Mouse (Mus musculus): ENCODE data around the gene Tmem117.

Gene Tmem117

DNA sequence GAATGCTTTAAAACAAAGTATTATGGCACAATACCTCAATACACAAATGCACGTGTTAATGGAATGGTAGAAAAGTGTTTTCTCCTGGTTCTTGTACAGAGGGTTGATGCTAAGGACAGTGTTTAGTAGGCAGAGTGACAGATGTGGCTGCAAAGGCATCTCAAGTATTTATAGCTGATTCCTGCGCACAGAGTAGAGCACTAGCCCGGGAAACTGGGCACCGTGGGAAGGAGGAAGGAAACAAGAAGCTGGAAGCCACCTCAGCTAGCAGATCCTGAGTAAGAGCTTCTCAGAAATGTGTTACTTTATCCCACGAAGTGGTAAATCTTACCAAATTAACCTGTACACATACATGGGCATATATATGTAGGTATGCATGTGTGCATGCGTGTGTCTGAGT, 395.4 kb downstream of the Tmem117 start:
- no peak for DNase-seq (ENCODE audit: low read depth, low spot score)

DNA sequence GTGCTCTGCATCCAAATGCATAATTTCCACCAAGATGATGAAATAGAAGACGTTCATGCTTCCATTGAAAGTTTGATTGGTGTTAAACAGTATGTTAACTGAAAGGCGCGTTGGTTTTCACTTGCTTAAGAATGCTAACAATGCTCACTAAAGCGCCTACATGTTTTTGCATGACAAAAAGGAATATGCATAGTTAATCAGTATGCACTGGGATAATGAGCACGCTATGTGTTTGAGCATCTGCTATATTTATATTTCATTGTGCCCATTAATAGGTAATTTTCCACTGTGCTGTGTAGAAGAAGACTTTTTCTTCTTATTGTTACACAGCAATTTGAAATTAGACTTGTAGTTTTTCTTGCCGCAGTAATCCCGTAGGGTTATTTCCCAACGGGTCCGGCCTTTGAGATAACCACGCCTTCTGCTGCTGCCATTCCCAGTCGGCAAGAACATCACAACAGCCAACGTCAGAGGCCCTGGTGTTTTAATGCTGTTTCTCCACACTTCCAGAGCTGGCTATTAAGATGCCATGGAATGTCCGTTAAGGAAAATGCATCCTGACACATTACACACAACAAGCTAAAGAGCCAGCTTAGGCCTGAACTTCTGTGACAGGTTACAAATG, 399.9 kb downstream of the Tmem117 start:
- no peak for DNase-seq (ENCODE audit: low read depth, low spot score)

DNA sequence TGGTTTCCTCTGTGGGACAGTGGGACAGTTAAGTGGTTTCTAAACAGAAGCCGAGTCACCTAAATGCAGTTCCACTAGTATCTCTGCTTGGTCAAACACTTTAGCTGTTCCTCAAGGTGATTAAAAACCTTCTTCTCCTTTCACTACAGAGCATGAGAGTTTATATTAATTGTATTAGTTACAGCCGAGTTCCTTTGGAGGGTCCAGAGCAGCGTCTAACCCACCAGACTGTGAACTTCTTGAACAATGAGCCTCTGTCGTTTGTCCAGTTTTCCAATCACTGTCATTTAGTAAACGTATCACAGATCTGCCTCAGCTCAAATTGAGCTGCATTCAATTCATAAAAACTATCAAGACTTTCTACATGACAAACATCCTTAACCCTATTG, 400.4 kb downstream of the Tmem117 start:
- DNase-seq (ENCODE audit: low read depth, low spot score) = no peak

DNA sequence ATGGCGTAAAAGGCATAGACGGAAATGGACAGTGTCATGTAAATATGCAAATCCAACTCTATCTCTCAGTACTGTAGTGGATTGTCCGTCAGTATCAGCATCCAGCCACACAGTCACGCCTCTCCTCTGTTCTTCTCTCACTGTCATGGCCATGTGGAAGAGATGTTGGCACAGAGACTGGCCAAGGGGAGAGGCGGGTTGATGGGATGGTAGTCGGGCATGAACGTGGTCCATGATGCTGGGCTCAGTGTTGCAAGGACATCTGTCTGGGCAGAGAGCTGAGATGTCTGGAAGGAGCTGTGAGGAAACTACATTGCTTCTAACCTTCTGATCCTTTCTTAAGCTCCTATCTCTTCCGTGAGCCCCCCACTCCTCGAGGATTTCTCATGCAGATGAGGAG, 413.4 kb downstream of the Tmem117 start:
- DNase-seq (ENCODE audit: low read depth, low spot score) = no peak

DNA sequence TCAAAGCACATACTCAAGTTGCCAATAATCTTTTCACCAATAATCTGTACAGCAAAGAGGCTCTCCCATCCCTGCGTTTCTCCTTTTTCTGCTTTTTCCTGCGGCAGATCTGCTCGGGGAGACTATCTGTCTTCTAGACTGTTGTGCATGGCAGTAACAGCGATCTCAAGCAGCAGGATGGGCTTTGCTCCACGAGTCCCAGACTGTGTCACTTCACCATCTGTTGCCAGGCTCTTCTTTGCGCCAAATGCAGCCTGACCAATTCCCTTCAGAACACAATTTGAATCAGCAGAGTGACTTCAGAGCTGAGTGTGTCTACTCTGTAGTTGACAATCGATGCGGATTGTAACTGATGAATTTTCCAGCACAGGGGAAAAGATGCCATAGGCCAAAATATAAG, 415.0 kb downstream of the Tmem117 start:
- DNase-seq (ENCODE audit: low read depth, low spot score) = no peak

DNA sequence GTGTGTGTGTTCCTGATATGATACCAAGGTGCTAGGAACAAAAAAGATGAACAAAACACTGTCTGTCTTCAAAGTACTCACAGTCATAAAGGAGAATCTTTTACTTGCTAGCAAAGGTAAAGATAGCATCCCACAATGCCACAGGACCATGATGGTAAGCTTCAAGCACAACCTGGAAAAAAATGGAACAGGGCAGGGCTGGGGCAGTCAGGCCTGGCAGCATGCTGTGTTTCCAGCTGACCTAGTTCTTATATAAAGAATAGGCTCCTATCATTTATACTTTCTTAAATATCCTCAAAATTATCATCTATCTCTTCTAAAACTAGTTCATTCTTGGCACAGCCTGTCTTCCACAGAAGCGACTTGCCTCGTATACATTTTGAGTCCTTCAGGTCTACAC, 418.5 kb downstream of the Tmem117 start:
- no peak for DNase-seq (ENCODE audit: low read depth, low spot score)

DNA sequence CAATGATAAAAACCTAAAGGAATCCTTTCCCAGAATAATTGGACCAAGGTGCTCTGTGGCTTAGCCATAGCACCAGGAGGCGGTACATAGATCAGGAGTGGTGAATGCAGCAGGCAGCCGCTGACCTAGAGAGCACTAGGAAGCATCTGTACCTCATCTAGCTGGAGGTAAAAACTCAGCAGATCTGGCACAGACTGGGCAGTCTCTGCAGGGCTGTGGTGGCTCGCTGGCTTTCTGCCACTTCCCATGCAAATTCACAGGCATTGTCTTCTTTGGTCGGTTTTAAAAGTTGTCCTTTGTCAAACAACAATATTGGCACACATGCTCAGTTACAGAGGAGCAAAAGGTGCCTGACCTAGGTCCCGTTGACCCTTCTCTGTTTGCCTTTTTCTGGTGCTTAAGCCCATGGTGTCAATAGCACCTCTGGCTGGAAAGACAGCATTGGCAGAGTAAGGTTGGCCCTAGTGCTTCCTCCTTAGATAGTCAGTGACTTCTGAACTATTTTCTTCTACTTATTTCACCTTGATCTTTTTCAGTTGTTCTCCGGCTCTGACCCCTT, 420.2 kb downstream of the Tmem117 start:
- DNase-seq (ENCODE audit: low read depth, low spot score) = no peak

DNA sequence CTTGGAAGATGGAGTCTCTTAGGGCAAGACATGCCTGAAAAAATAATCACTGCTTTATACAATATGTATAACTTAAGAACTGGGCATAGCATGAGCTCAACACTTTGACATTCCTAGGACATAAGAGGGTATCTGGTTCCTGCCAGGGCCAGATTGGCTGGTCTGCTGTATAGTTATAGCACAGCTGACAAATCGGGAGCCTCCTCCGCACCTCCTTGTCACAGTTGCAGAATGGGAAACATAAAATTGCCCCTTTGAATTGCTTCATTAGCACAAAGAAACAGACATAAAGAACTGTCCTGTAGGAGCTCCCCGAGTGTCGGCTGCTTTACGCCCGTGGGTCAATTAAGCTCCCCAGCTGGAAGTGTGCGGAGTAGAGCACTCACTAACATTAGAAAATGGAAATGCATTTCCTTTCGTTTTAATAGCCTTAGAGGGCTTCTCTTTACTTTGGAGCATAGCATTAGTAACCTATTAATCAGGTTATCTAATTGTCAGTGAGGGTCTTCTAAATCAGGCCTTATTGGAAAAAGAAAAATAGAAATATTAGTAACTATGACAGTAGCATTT, 426.1 kb downstream of the Tmem117 start:
- no peak for DNase-seq (ENCODE audit: low read depth, low spot score)

DNA sequence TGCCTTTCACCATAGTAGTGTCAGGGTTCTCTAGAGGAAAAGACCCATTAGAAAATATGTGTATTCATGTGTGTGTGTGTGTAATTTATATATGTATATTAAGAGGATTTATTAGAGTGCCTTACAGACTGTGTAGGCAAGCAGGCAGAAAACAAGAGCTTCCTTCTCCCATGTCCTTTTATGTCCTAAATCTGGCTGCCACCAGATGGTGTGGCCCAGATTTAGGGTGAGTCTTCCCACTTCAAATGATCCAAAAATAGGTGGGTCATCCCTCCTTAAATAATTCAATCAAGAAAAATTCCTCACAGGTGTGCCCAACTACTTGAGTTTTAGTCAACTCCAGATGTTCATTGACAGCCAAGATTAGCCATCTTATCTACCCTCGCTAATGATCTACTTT, 439.0 kb downstream of the Tmem117 start:
- DNase-seq (ENCODE audit: low read depth, low spot score) = no peak

DNA sequence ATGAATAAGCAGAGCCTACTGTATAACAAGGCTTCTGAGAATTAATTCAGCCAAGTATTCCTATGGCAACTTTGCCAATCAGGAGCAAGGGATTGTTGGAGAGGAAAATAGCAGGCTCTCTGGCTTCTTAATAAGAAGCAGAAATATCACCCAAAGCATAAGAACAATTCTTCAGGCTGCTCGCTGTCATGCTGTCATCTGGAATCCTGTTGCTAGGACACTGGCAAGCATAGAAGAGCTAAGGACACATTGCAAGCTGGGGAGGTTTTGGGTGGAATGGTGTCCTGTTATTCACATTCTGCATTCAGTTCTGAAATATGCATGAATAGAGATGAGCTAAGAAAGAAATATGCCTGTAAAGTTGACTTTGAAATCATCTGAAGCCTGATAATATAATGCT, 439.8 kb downstream of the Tmem117 start:
- no peak for DNase-seq (ENCODE audit: low read depth, low spot score)

DNA sequence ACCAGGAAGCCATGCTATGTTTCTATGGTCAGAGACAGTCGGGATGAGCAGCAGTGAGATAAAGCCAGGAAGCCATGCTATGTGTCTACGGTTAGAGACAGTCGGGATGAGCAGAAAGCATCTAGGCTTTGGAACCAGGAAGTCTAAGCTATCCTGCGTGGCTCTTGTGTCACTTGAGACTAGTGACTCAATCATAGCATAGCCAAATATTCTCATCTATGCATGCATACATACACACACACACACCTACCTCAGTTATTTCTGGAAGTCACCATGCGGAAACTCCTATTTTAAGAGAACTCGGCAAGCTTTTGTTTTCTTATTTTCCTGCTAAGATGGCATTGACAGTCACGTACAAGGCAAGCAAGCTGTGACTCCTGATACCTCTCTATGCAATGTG, 441.8 kb downstream of the Tmem117 start:
- no peak for DNase-seq (ENCODE audit: low read depth, low spot score)

DNA sequence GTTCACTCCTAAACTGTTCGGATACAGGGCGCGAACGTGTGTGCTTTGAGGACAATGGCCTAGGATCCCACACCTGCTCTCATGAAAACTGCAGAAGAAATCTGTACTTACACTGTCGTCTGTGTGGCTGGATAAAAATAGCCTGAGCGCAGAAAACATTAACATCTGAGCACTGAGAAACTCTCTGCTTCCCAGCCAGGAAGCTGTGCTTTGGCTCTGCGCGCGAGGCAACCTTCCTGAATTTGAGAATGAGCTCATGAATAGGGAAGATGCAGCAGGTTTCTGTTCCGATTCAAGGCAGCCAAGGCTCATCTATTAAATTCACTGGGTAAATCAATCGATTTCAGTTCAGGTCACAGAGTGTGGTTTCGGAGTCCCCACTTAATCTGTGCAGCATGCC, 446.3 kb downstream of the Tmem117 start:
- no peak for DNase-seq (ENCODE audit: low read depth, low spot score)

DNA sequence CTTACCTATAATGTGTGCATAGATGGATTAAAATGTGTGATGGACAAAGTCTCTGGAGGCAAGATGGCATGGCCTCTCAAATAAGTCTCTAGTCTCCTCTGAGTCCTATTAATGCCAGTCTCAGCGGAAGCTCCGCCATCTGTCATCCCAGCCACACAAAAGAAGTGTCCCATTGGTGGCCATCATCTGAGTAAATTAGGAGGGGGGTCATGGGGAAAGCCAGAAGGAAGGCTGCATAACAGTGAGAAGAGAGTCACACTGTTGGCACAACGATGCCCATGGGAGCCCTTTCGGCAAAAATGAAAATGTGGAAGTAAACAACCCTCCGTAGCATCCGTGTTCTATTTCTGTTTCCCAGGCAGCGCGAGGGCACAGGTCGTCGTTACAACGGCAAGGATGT, 452.6 kb downstream of the Tmem117 start:
- DNase-seq (ENCODE audit: low read depth, low spot score) = no peak

DNA sequence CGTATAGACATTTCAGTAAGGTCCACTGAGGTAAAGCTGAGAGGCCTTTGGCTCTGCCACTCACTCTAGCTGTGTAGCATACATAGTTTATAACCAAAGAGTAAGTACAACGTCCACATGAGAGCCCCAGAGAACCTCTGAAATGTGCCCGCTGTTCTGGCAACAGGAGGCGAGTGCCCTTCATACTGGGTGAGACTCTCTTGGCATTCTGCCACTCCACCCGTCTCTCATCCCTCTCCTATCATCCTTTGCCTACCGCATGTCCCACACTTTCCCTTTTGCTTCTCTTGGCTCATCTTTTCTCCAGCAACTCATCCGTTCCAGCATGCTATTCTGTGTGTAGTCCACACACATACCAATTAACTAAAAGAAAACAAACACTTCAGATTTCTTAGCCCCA, 456.9 kb downstream of the Tmem117 start:
- no peak for DNase-seq (ENCODE audit: low read depth, low spot score)

DNA sequence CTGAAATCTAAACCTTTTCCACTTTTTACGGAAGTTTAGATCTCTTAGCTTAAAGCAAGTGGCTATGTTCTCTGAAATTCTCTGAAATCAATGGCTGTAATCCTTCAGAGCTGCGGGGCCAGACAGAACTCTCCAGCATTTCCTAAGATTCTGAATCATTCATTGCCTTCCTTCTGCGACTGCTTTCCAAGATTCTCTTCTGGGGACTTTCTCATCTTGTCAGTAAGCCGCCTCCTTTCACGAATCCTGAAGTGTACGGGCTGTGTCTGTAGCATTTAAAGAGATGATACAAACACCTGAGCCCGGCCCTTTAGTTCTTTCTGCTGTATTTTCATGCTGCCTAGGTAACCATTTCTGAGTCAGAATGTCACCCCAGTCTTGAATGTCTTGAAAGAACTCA, 471.1 kb downstream of the Tmem117 start:
- DNase-seq (ENCODE audit: low read depth, low spot score) = no peak

DNA sequence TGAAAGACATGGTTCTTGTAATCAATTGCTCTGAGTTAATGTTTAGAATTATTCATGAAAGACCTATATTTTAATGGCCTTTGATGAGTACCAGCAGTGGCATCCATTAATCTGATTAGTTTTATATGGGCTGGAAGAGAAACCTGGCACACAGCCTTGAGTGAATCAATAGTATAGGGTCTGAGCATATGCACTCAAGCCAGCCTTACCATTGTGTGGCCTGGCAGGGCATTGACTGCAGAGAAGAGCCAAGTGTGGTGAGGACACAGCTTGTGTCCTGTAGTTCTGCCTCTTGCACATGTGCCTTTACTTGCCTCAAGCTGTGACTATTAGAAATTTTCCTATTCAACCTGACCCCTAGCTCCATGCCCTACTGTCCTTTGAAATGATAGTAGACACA, 472.5 kb downstream of the Tmem117 start:
- no peak for DNase-seq (ENCODE audit: low read depth, low spot score)

DNA sequence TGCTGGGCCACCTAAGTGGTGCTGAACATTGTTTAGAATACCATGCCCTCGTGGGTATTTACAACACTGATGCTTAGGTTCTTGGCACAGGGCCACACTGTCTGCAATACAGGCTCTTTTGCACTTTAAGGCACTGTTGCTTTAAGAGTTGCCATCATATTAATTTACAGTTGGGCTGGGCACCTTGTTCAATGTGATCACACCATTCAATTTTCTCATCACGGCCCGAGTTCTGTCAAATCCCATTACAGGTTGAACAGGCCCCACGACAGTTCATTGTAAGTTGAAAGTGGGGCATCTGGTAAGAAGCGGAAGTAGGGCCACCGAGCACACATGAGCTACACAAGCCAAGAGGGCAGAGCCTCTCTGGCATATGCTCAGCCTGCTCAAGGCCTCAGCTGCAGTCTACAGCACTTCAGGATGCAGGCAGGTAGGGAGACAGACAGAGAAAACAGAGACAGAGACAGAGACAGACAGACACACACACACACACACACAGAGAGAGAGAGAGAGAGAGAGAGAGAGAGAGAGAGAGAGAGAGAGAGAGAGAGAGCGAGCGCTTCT, 478.3 kb downstream of the Tmem117 start:
- no peak for DNase-seq (ENCODE audit: low read depth, low spot score)

DNA sequence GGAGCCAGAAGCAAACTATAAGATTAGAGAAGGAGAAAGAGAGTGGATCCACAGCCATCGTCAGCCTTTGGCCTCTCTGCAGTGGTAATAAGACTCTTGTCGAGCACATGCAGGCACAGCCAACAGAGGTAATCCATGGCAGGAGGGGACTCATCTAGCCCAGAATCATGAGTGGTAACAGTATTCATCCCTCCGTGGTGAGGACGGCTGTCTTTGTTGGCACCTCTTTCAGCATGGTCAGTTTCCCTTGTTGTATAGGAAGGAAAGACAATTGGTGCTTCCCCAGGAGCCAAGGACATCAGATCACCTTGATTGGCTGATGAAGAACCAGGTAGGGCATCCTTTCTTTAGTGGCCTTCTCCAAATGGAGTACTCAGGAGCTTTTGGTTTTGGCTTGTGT, 479.6 kb downstream of the Tmem117 start:
- no peak for DNase-seq (ENCODE audit: low read depth, low spot score)

DNA sequence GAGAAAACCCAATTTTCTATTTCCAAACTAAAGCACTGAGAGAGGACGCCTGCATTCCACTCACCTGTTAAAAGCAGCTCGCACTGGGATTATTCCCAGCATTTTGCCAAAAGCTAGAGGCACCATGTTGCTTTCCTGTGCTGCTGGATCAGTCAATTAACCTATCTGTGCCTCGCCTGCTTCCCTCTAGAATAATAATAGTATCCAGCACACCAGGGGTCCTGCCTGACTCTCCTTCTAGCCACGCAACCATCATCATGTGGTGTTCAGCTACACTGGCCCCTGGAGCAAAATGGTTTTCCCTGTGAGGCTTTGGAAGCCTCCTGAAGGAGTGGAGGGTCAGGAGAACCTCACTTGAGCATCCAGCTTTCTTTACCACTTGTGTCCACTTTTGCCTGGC, 502.4 kb downstream of the Tmem117 start:
- no peak for DNase-seq (ENCODE audit: low read depth, low spot score)

DNA sequence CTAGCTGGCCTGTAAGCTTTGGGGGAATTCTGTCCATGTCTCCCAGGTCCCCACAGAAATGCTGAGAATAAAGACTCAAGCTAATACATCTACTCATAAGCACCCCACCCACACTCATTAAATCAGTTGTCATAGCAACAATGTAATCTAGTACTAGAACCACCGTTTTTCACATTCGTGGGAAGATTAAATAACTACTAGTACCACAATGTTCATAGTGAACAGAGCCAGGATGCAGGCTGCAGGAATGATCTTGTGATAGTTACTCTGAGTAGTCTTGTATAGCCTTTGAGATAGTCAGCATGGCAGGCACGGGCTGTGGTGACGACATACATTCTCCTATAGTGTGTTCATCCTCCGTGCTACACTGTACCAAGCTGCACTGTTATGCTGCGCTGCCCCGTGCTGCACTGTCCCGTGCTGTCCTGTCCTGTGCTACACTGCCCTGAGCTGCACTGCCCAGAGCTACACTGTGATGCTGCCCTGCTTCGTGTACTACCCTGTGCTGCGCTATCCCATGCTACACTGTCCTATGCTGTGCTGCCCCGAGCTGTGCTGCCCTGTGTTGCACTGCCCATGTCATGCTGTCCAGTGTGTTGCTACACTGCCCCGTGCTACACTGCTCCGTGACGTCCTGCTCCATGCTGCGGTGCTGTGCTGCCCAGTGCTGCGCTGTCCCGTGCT, 507.0 kb downstream of the Tmem117 start:
- no peak for DNase-seq (ENCODE audit: low read depth, low spot score)

DNA sequence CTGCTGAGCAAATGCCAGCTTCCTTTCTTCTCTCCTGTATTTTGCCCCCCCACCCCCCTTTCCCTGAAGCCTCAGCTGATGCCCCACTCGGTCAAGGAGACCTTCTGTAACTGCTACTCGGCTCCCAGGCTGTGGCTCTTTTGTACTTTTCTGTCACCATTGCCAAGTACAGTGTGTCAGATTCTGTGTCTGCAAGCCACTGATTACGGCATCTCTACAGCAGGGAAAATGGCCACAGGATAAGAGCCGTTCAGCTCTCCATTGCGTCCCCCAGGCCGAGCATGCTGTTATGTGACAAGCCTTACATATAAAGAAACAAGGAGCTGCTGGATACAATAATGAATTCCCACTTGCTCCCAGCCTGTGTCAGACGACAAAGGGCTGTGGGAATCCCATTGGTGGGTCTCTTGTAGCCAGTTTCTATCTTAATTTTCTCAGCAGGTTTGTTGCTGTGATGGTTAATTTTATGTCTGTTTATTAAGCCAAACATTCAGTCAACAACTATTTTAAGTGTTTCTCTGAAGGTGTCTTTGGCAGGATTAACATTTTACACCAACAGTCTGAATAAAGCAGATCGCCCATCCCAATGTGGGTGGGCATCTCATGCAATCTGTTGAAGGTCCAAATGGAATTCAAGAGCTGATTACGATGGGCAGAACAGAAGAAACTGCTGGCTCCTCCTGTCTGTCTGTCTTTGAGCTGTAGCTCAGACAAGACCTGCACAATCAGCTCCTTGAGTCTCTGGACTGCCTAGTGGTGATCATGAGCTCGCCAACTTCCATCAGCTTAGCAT, 508.2 kb downstream of the Tmem117 start:
- DNase-seq (ENCODE audit: low read depth, low spot score) = no peak
